Mouse (Mus musculus) kidney, embryonic 15.5 days (tissue): ENCODE data around the gene Trpd52l3. TPM values are rescaled to one million over a fixed set of nuclear protein-coding genes. Genes with fewer than 3 reads are reported as not detected.

Experiments
- ATAC-seq: fragments of 200-750 bp; cut with Nextera tagmentation; replicated peaks from 2 replicates; pipeline ENCODE4 v1.8.0; 2017; ENCODE audit warnings: moderate TSS enrichment; ENCODE audit not compliant: low FRiP score
- H3K27ac ChIP-seq: fragments of 300-500 bp; sonication (generic); 2 replicates; pipeline ENCODE4 v1.5.1; 2015; ENCODE audit warnings: mild to moderate bottlenecking, inconsistent platforms
- H3K27me3 ChIP-seq: fragments of 300-500 bp; sonication (generic); 2 replicates; pipeline ENCODE4 v1.6.1; 2015; ENCODE audit warnings: inconsistent platforms
- H3K36me3 ChIP-seq: fragments of 300-500 bp; sonication (generic); 2 replicates; pipeline ENCODE4 v1.6.1; 2015; ENCODE audit warnings: inconsistent platforms
- H3K4me1 ChIP-seq: fragments of 300-500 bp; sonication (generic); 2 replicates; pipeline ENCODE4 v1.6.1; 2015; ENCODE audit warnings: inconsistent platforms
- H3K4me2 ChIP-seq: fragments of 300-500 bp; sonication (generic); 2 replicates; pipeline ENCODE4 v1.6.1; 2015; ENCODE audit warnings: moderate library complexity, mild to moderate bottlenecking, inconsistent platforms
- H3K4me3 ChIP-seq: fragments of 300-500 bp; sonication (generic); replicated peaks from 2 replicates; pipeline ENCODE4 v1.5.1; 2015; ENCODE audit warnings: mild to moderate bottlenecking, inconsistent platforms
- H3K9ac ChIP-seq: fragments of 300-500 bp; sonication (generic); 2 replicates; pipeline ENCODE4 v1.6.1; 2015; ENCODE audit warnings: mild to moderate bottlenecking, inconsistent platforms
- H3K9me3 ChIP-seq: fragments of 300-500 bp; sonication (generic); replicated peaks from 2 replicates; pipeline ENCODE4 v1.6.1; 2016; ENCODE audit warnings: inconsistent platforms
- WGBS: fragments of 180-500 bp; shearing (Covaris S2); methylation state at CpG from one replicate; pipeline ENCODE4 v1.1.7; 2015; ENCODE audit warnings: mixed read lengths; 5-methylcytosine and 5-hydroxymethylcytosine counted together
- polyA plus RNA-seq: library from polyadenylated mRNA; unstranded; fragments of >200 nt; fragmentation: Nextera tagmentation; extraction: Ambion mirVana; gene quantifications from 2 replicates; pipeline ENCODE4 v1.2.1, GENCODE M21; 2015

Trpd52l3 gene
- polyA plus RNA-seq, 1 experiment from 2014 or later = not detected

DNA sequence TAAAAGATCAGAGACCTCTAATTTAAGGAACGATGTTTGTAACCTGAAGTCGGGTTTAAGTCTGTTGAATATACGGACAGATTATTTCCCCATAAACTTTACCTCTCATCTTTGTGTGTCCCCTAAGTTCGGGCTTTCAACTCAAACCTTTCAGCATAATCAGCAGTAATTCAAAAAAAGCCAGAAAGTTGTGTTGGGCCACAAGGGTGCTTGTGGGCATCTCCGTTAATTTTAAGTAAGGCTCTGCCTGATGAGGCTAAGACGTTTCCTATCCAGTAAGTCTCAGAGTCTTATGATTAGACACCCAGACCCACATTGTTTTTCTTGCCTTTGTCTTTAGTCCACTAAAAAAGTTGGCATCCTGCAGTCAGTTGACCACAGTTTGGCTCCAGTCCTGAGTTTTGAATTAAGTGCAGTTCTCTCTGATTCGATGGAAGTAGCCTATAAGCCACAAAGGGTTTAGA is 27.9 kb downstream of the Trpd52l3 start:
- Histone ChIP-seq H3K27me3 (no peaks in the 10 kb centered on the region), H3K4me1 (peaks cover 30% of the 10 kb centered on the region), H3K9me3 (no peaks in the 10 kb centered on the region), H3K27ac (peak overlapping the region; percentile 95), H3K36me3 (peaks cover 6% of the 10 kb centered on the region; the same call in 1 of the 2 replicates), H3K4me3 (peak overlapping the region; percentile 94), H3K4me2 (peak overlapping the region; percentile 80), H3K9ac (peak overlapping the region; percentile 100)
- under 1% methylated on average over 7 of the region's 7 CpGs for WGBS
- ATAC-seq = no peak

DNA sequence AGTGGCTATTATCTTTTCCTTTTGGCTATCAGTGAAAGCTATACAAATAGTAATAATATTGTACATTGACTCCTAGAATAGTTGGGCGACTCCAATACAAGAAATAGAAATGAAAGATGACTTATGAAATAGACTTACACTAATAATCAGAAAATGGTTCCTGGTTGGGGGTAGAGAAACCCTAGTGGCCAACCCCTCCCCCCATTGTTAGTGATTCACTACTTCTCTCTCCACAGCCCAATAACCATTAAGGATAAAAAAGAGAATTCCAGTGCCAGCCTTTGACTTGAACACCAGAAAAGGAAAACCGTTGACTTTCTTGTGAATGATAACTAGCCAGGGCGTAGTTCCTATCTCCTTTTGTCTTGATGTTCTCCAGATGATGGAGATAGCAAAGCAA is 28.6 kb downstream of the Trpd52l3 start:
- WGBS = 63% methylated on average over 3 of the region's 3 CpGs
- no peaks in the 10 kb centered on the region for H3K27me3 ChIP-seq
- peak overlapping the region; percentile 94 for H3K4me3 ChIP-seq
- peaks cover 30% of the 10 kb centered on the region for H3K4me1 ChIP-seq
- no peak overlapping the region for H3K27ac ChIP-seq
- no peaks in the 10 kb centered on the region for H3K9me3 ChIP-seq
- H3K4me2 ChIP-seq = peak overlapping the region; percentile 80
- 0 out of 2 replicates have a peak overlapping the region, but pooled peaks have one; percentile 100 for H3K9ac ChIP-seq
- no peak for ATAC-seq
- H3K36me3 ChIP-seq = peaks cover 6% of the 10 kb centered on the region; the same call in 1 of the 2 replicates

DNA sequence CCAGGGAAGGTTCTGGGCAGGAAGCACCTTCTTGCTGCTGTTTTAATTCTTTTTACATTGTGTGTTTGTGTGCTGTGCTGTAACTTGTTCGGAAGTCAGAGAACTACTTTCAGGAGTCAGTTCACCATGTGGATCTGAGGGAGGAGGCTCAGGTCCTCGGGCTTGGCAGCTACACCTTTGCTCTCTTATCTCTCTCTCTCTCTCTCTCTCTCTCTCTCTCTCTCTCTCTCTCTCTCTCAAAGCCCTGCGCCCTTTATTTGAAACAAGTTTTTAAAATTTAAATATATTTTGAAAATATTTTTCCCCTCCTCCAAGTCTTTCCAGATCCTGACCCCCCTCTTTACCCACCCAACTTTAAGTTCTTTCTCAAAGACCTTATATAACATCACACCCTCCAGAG is 31.8 kb downstream of the Trpd52l3 start:
- peak overlapping the region; percentile 19; the same call in 1 of the 2 replicates for H3K4me2 ChIP-seq
- no peak for ATAC-seq
- no peak overlapping the region for H3K9ac ChIP-seq

DNA sequence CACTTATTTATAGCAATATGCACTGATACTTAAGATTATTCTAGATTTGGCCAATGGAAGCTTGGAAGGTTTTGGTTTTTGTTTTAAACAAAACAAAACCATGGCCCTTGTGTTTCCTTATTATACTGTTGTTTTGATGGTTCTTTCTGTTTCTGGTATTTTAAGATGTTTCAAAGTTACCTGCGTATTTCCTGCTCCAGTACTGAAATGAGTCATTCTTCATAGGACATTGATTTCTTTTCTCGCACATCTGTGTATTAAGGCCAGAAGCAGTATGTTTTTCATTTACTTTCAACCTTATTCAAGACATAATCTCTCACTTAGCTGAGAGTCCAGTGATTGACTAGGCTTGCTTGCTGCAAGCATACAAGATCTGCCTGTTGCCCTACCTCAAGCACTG is 40.1 kb downstream of the Trpd52l3 start:
- no peak overlapping the region for H3K9ac ChIP-seq
- no peak overlapping the region for H3K27ac ChIP-seq
- H3K9me3 ChIP-seq = no peaks in the 10 kb centered on the region
- H3K4me2 ChIP-seq = no peak overlapping the region
- no peak for ATAC-seq
- H3K36me3 ChIP-seq = peaks cover 61% of the 10 kb centered on the region
- H3K27me3 ChIP-seq = no peaks in the 10 kb centered on the region
- 0 out of 2 replicates have a peak, but pooled peaks cover 6% of the 10 kb centered on the region for H3K4me1 ChIP-seq
- no peak overlapping the region for H3K4me3 ChIP-seq
- WGBS = 93% methylated on average over 2 of the region's 2 CpGs

More for the DNA sequence above, 31.8 kb downstream of the Trpd52l3 start:
- H3K4me1 ChIP-seq = peaks cover 22% of the 10 kb centered on the region
- no peaks in the 10 kb centered on the region for H3K9me3 ChIP-seq
- WGBS = 40% methylated on average over 3 of the region's 3 CpGs
- H3K27me3 ChIP-seq = no peaks in the 10 kb centered on the region
- no peak overlapping the region for H3K27ac ChIP-seq
- peaks cover 12% of the 10 kb centered on the region for H3K36me3 ChIP-seq
- no peak overlapping the region for H3K4me3 ChIP-seq

DNA sequence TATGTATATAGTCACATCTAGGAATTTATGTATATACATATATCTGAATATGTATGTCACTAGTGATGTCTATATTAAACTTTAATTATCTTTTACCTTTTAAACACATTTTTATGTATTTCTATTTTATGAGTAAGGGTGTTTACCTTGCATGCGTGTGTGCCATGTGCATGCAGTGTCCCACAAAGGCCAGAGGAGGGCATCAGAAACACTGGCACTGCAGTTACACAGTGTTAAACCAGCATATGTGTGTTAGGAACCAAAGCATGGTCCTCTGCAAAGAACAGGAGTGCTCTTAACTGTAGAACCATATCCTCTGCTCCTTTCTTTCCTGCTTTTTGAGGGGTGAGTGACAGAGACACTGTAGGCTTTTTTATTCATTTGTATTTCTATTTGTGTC is 41.0 kb downstream of the Trpd52l3 start:
- H3K9me3 ChIP-seq = no peaks in the 10 kb centered on the region
- WGBS = 95% methylated on average over 1 of the region's 1 CpGs
- no peak overlapping the region for H3K27ac ChIP-seq
- no peaks in the 10 kb centered on the region for H3K27me3 ChIP-seq
- peaks cover 6% of the 10 kb centered on the region; the same call in 1 of the 2 replicates for H3K4me1 ChIP-seq
- H3K4me3 ChIP-seq = no peak overlapping the region
- no peak for ATAC-seq
- H3K9ac ChIP-seq = no peak overlapping the region
- no peak overlapping the region for H3K4me2 ChIP-seq
- H3K36me3 ChIP-seq = peaks cover 56% of the 10 kb centered on the region

DNA sequence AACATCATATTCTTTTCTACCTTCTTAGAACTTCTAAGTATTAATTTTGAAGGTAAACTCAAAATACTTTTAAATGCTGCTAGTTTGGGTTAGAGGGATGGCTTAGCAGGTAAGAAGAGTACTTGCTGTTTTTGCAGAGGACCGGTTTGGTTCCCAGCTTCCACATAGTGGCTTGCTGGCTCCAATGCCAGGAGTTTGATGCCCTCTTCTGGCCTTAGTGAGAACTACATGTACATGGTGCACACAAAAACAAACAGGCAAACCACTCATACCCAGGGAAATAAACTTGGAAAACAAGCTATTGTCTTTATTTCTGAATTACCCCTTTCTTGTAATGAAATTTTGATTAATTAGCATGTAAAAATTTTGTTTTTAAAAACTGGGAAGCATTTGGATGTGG is 42.3 kb downstream of the Trpd52l3 start:
- H3K4me2 ChIP-seq = no peak overlapping the region
- no peak overlapping the region for H3K4me3 ChIP-seq
- WGBS = 71% methylated on average over 1 of the region's 1 CpGs
- ATAC-seq = no peak
- H3K9ac ChIP-seq = no peak overlapping the region
- peaks cover 6% of the 10 kb centered on the region; the same call in 1 of the 2 replicates for H3K4me1 ChIP-seq
- no peak overlapping the region for H3K27ac ChIP-seq
- no peaks in the 10 kb centered on the region for H3K27me3 ChIP-seq
- peaks cover 63% of the 10 kb centered on the region for H3K36me3 ChIP-seq
- H3K9me3 ChIP-seq = no peaks in the 10 kb centered on the region

DNA sequence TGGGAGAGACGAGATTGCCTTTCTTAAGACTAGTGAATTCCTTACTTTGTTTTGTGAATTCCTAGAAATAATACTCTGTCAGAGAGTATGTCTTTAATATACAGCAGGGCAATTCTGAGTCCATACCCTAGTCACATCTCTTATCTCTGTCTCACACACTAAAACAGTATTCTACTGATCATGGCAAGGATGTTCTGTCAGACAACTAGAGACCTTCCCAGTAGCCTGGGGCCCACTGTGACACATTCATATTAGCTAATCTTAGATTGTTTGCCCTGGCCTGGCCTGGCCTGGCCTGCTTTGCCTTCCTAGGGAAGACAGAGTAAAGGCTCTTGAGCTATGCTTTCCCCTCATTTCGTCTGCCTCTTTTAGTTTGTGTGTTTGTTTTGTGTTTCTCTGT is 47.0 kb downstream of the Trpd52l3 start:
- Histone ChIP-seq H3K4me1 (peaks cover 2% of the 10 kb centered on the region; the same call in 1 of the 2 replicates), H3K4me2 (no peak overlapping the region), H3K27me3 (no peaks in the 10 kb centered on the region), H3K36me3 (peaks cover 41% of the 10 kb centered on the region), H3K9ac (no peak overlapping the region), H3K27ac (no peak overlapping the region), H3K4me3 (no peak overlapping the region), H3K9me3 (no peaks in the 10 kb centered on the region)
- ATAC-seq = no peak
- WGBS = 84% methylated on average over 2 of the region's 2 CpGs

DNA sequence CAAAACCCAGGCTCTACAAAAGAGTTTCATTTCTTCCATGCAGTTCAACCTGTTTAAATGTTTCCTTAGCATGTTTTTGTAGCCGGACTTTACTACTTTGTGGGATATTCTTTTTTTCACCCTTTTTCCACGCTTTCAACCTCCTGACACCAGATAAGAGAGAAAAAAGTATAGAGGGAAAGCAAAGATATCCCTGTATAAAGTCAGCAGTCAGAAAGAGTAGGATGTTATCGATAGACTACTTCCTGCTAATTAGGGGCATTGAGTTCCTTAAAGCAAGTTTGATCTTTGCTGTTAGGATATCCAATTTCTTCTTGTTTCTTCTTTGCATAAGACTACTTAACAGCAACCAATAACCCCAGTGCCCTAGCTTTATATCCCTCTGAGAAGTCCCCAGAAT is 47.9 kb downstream of the Trpd52l3 start:
- Histone ChIP-seq H3K9ac (no peak overlapping the region), H3K4me2 (no peak overlapping the region), H3K27me3 (no peaks in the 10 kb centered on the region), H3K27ac (no peak overlapping the region), H3K36me3 (peaks cover 38% of the 10 kb centered on the region), H3K9me3 (no peaks in the 10 kb centered on the region), H3K4me3 (no peak overlapping the region), H3K4me1 (peaks cover 2% of the 10 kb centered on the region; the same call in 1 of the 2 replicates)
- no peak for ATAC-seq
- 87% methylated on average over 3 of the region's 3 CpGs for WGBS

DNA sequence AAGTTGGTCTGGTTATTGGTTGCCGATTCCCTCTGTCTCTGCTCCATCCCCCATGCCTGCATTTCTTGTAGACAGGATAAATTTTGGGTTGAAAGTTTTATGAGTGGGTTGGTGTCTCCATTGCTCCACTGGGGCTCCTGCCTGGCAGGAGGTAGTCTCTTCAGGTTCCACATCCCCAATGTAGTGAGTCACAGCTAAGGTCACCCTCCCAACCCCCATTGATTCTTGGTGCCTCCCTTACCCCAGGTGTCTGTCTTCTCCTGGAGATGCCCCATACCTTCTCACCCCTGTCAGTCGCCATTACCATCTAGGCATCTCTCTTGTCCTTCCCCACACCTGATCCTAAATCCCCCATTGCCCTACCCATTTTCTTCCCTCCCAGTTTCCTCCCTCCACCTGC is 50.6 kb downstream of the Trpd52l3 start:
- no peaks in the 10 kb centered on the region for H3K27me3 ChIP-seq

More for the DNA sequence above, 50.6 kb downstream of the Trpd52l3 start:
- Histone ChIP-seq H3K27ac (no peak overlapping the region), H3K36me3 (peaks cover 31% of the 10 kb centered on the region), H3K4me3 (no peak overlapping the region), H3K9ac (no peak overlapping the region), H3K4me1 (peaks cover 2% of the 10 kb centered on the region; the same call in 1 of the 2 replicates), H3K4me2 (no peak overlapping the region), H3K9me3 (no peaks in the 10 kb centered on the region)
- no peak for ATAC-seq
- WGBS = 97% methylated on average over 2 of the region's 2 CpGs

Other genes with a start within 250 kb of the Trpd52l3 start
- 5.6 and 5.7 TPM in 2 replicates for gene 9930021J03Rik, start 197.8 kb upstream of the Trpd52l3 start, polyA plus RNA-seq
- gene Ranbp6, start 190.8 kb upstream of the Trpd52l3 start, polyA plus RNA-seq = 17.3 and 17.4 TPM in 2 replicates
- gene Il33, start 78.7 kb upstream of the Trpd52l3 start, polyA plus RNA-seq = 41.7 and 45.2 TPM in 2 replicates
- 85.3 and 87.5 TPM in 2 replicates for gene Uhrf2, start 26.7 kb downstream of the Trpd52l3 start, polyA plus RNA-seq
- 11.0 and 11.4 TPM in 2 replicates for gene Gldc, start 171.6 kb downstream of the Trpd52l3 start, polyA plus RNA-seq
- not detected in 2 replicates for gene Mbl2, start 229.2 kb downstream of the Trpd52l3 start, polyA plus RNA-seq